Mouse (Mus musculus) liver, embryonic 11.5 days (tissue): ENCODE measurements around the gene Cbarp. TPM values are rescaled to one million over a fixed set of nuclear protein-coding genes. Genes with fewer than 3 reads are reported as not detected.

Source experiments
- ATAC-seq: fragments of 200-750 bp; cut with Nextera tagmentation; replicated peaks from 2 replicates; pipeline ENCODE4 v1.8.0; 2017; ENCODE audit warnings: moderate number of reproducible peaks, mild to moderate bottlenecking, moderate TSS enrichment, moderate library complexity; ENCODE audit not compliant: low FRiP score
- DNase-seq: peaks from one replicate; pipeline ENCODE4 v3.0.0-alpha.2; 2017; ENCODE audit warnings: low spot score
- H3K27ac ChIP-seq: fragments of 300-500 bp; sonication (generic); 2 replicates; pipeline ENCODE4 v1.5.1; 2014; ENCODE audit warnings: mild to moderate bottlenecking, low read depth, low read length, control low read depth
- H3K27me3 ChIP-seq: fragments of 300-500 bp; sonication (generic); replicated peaks from 2 replicates; pipeline ENCODE4 v1.6.1; 2014; ENCODE audit warnings: low read length, mixed read lengths; ENCODE audit not compliant: control insufficient read depth, insufficient read depth
- H3K36me3 ChIP-seq: fragments of 300-500 bp; sonication (generic); 2 replicates; pipeline ENCODE4 v1.6.1; 2014; ENCODE audit warnings: mild to moderate bottlenecking, low read length, moderate library complexity, mixed read lengths; ENCODE audit not compliant: control insufficient read depth, insufficient read depth
- H3K4me1 ChIP-seq: fragments of 300-500 bp; sonication (generic); replicated peaks from 2 replicates; pipeline ENCODE4 v1.6.1; 2014; ENCODE audit warnings: low read length, mixed read lengths; ENCODE audit not compliant: control insufficient read depth, insufficient read depth
- H3K4me2 ChIP-seq: fragments of 300-500 bp; sonication (generic); 2 replicates; pipeline ENCODE4 v1.6.1; 2014; ENCODE audit warnings: mild to moderate bottlenecking, control low read depth, moderate library complexity
- H3K4me3 ChIP-seq: fragments of 300-500 bp; sonication (generic); 2 replicates; pipeline ENCODE4 v1.5.1; 2014; ENCODE audit warnings: low read depth, low read length, control low read depth
- H3K9ac ChIP-seq: fragments of 300-500 bp; sonication (generic); 2 replicates; pipeline ENCODE4 v1.6.1; 2014; ENCODE audit warnings: low read depth, low read length, control low read depth
- H3K9me3 ChIP-seq: fragments of 300-500 bp; sonication (generic); 2 replicates; pipeline ENCODE4 v1.6.1; 2016; ENCODE audit warnings: low read length, inconsistent platforms, mixed read lengths; ENCODE audit not compliant: control insufficient read depth
- WGBS: fragments of 180-500 bp; shearing (Covaris S2); extraction: QIAGEN DNeasy Blood & Tissue Kit; methylation state at CpG from one replicate; pipeline ENCODE4 v1.1.7; 2014; 5-methylcytosine and 5-hydroxymethylcytosine counted together
- polyA plus RNA-seq: library from polyadenylated mRNA; unstranded; fragments of >200 nt; fragmentation: Nextera tagmentation; extraction: Ambion mirVana; gene quantifications from 2 replicates; pipeline ENCODE4 v1.2.1, GENCODE M21; 2014

Gene Cbarp
- polyA plus RNA-seq, 1 experiment from 2014 or later = 2.8 TPM

- Histone ChIP-seq H3K27me3 (no peaks in the 10 kb centered on the region), H3K9ac (peak overlapping the region; percentile 97), H3K4me3 (peak overlapping the region; percentile 91), H3K36me3 (peaks cover 49% of the 10 kb centered on the region), H3K9me3 (no peaks in the 10 kb centered on the region), H3K4me2 (peak overlapping the region; percentile 79), H3K4me1 (peaks cover 66% of the 10 kb centered on the region), H3K27ac (peak overlapping the region; percentile 97)
- WGBS = under 1% methylated on average over 39 of the region's 71 CpGs
- DNase-seq = peak; percentile 86
- ATAC-seq = no peak
These were observed 9.9 kb upstream of the Cbarp start for GRCm38 (mm10) chr10:80150226-80151210.

DNA sequence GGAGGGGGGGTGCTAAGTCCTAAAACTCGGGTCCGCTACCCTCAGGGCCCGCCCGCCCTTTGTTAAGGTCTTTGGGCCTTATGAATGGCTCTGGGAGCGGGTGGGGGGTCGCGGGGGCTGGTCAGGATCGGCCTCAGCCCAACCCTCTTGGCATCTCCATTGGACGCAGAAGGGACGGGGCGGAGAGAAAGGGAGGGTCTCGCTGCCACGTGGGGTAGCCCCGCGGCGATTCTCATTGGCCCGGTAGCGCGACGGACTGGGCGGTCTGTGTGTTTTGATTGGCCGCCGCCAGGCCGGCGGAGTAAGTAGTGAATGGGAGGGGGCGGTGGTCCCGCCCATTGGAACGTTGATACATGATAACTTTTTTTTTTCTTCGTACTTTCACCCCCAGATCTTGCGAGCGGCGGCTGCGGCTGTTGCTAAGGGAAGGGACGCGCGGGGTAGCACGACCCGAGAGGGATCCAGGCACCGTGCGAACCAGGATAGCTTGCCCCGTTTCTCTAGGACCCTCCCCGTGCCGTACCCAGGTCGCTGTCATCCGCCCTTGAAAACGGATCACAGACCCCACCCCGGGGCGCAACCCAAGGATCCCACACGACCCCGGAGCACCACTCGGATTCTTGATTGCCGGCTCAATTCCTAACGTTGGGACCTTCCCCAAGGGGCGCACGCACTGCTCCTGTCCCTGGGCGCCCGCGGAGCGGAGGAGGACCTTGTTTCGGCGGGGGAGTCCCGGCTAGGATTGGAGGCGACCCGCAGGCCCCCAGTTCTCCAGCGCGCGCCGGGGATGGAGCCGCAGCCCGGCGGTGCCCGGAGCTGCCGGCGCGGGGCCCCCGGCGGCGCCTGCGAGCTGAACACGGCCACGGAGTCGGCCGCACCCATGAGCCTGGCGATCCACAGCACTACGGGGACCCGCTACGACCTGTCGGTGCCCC, 8.9 kb upstream of the Cbarp start:
- peak overlapping the region; percentile 97 for H3K9ac ChIP-seq
- H3K36me3 ChIP-seq = peaks cover 49% of the 10 kb centered on the region
- H3K27me3 ChIP-seq = no peaks in the 10 kb centered on the region
- WGBS = under 1% methylated on average over 87 of the region's 88 CpGs
- peak overlapping the region; percentile 99 for H3K27ac ChIP-seq
- H3K4me2 ChIP-seq = peak overlapping the region; percentile 79
- H3K4me1 ChIP-seq = peaks cover 64% of the 10 kb centered on the region
- DNase-seq (no peak), ATAC-seq (peak; percentile 79)
- H3K4me3 ChIP-seq = peak overlapping the region; percentile 91
- H3K9me3 ChIP-seq = no peaks in the 10 kb centered on the region

DNA sequence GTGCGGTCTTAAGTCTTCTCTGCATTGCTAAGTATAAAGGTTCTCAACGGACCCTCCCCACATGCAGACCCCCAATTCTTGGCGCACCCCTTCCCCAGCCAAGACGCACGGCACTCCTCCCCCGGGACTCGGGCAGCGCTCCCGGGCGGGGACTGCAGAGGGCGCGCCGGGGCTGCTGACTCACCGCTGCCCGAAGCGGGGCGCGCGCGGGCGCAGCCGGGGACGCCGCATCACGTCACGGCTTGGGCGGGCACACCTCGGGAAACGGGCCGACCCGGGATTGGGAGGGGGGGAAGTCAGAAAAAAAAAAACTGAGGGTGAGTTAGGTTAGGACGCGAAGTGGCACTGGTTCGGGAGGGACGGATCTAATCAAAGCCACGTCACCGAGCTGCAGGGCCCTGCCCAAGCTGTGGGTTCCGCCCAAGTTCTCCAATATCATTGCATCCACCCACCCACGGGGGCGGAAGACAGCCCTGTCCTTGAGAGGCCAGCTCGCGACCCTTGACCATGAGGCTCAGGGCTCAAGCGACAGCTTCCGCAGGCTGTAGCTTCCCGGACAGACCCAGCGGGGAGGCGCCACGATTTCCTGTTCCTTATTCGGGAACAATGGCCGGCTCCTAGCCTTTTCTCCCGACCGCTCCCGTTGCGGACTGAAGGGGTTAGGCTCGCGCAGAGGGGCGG, 8.1 kb upstream of the Cbarp start:
- Histone ChIP-seq H3K4me1 (peaks cover 61% of the 10 kb centered on the region), H3K36me3 (peaks cover 48% of the 10 kb centered on the region), H3K9ac (peak overlapping the region; percentile 97), H3K27me3 (no peaks in the 10 kb centered on the region), H3K9me3 (no peaks in the 10 kb centered on the region), H3K4me2 (peak overlapping the region; percentile 79), H3K27ac (peak overlapping the region; percentile 99), H3K4me3 (peak overlapping the region; percentile 91)
- peak; percentile 53 for ATAC-seq
- 1% methylated on average over 57 of the region's 57 CpGs for WGBS
- peak; percentile 98 for DNase-seq

- Histone ChIP-seq H3K9me3 (no peaks in the 10 kb centered on the region), H3K4me3 (peak within 1 kb of the TSS; percentile 91), H3K4me1 (peaks cover 61% of the 10 kb centered on the region), H3K27ac (peak within 1 kb of the TSS; percentile 99), H3K4me2 (peak within 1 kb of the TSS; percentile 79), H3K27me3 (no peaks in the 10 kb centered on the region), H3K36me3 (peaks cover 47% of the 10 kb centered on the region), H3K9ac (peak within 1 kb of the TSS; percentile 97)
- DNase-seq (peak; percentile 84), ATAC-seq (peak; percentile 44)
- under 1% methylated on average over 41 of the region's 42 CpGs for WGBS
These were observed 7.3 kb upstream of the Cbarp start, which contains the start of gene Midn for GRCm38 (mm10) chr10:80147719-80148601. Gene Midn, plus strand, starts transcription at chr10:80148272.

GRCm38 (mm10) chr10:80147146-80147718, 6.6 kb upstream of the Cbarp start:
- Histone ChIP-seq H3K27me3 (no peaks in the 10 kb centered on the region), H3K9me3 (no peaks in the 10 kb centered on the region), H3K27ac (peak overlapping the region; percentile 99), H3K4me3 (peak overlapping the region; percentile 91), H3K4me1 (peaks cover 57% of the 10 kb centered on the region), H3K4me2 (peak overlapping the region; percentile 79), H3K36me3 (peaks cover 40% of the 10 kb centered on the region), H3K9ac (peak overlapping the region; percentile 97; the same call in 1 of the 2 replicates)
- 45% methylated on average over 5 of the region's 5 CpGs for WGBS
- no peak for ATAC-seq
- no peak for DNase-seq

- H3K4me3 ChIP-seq = peak overlapping the region; percentile 91
- H3K27ac ChIP-seq = peak overlapping the region; percentile 99
- 70% methylated on average over 4 of the region's 4 CpGs for WGBS
- peaks cover 36% of the 10 kb centered on the region for H3K36me3 ChIP-seq
- peak overlapping the region; percentile 79 for H3K4me2 ChIP-seq
- ATAC-seq (no peak), DNase-seq (no peak)
- H3K27me3 ChIP-seq = no peaks in the 10 kb centered on the region
- H3K9ac ChIP-seq = peak overlapping the region; percentile 49
- peaks cover 52% of the 10 kb centered on the region for H3K4me1 ChIP-seq
- no peaks in the 10 kb centered on the region for H3K9me3 ChIP-seq
These were observed 6.0 kb upstream of the Cbarp start for GRCm38 (mm10) chr10:80146568-80147011.

GRCm38 (mm10) chr10:80145896-80146295, 5.3 kb upstream of the Cbarp start:
- no peaks in the 10 kb centered on the region for H3K27me3 ChIP-seq
- H3K4me2 ChIP-seq = peak overlapping the region; percentile 19; the same call in 1 of the 2 replicates
- peak overlapping the region; percentile 49 for H3K9ac ChIP-seq
- DNase-seq = no peak
- peaks cover 33% of the 10 kb centered on the region for H3K36me3 ChIP-seq
- H3K4me1 ChIP-seq = peaks cover 51% of the 10 kb centered on the region
- peak overlapping the region; percentile 99 for H3K27ac ChIP-seq
- 85% methylated on average over 6 of the region's 6 CpGs for WGBS
- no peaks in the 10 kb centered on the region for H3K9me3 ChIP-seq
- no peak overlapping the region for H3K4me3 ChIP-seq
- no peak for ATAC-seq
